Mouse (Mus musculus): ENCODE data around the gene As3mt.
"Not testable (repeated sequence)": the region's sequence is repeated elsewhere in the genome, so short reads cannot be mapped to it uniquely, and the experiment has no call there.

As3mt gene

GRCm38 (mm10) chr19:46701156-46701555, 6.1 kb upstream of the As3mt start:
- DNase-seq = no peak

GRCm38 (mm10) chr19:46705779-46706495, 1.3 kb upstream of the As3mt start:
- no peak for DNase-seq

- DNase-seq = no peak
Observed at GRCm38 (mm10) chr19:46706540-46707295, 540 bp upstream of the As3mt start.

GRCm38 (mm10) chr19:46710614-46711013, 3.4 kb downstream of the As3mt start:
- DNase-seq = no peak

- DNase-seq = no peak
Observed at GRCm38 (mm10) chr19:46714234-46714633, 7.0 kb downstream of the As3mt start.

- no peak for DNase-seq
Observed at GRCm38 (mm10) chr19:46715016-46715415, 7.8 kb downstream of the As3mt start.

- DNase-seq = no peak
Observed at GRCm38 (mm10) chr19:46718150-46718549, 10.9 kb downstream of the As3mt start.

GRCm38 (mm10) chr19:46724411-46724810, 17.2 kb downstream of the As3mt start:
- no peak for DNase-seq

- no peak for DNase-seq
Observed at GRCm38 (mm10) chr19:46726142-46726541, 18.9 kb downstream of the As3mt start.

GRCm38 (mm10) chr19:46727140-46727736, 20.0 kb downstream of the As3mt start:
- no peak for DNase-seq

GRCm38 (mm10) chr19:46727945-46728540, 20.8 kb downstream of the As3mt start:
- DNase-seq = no peak

- DNase-seq = no peak
Observed at GRCm38 (mm10) chr19:46728909-46729308, 21.7 kb downstream of the As3mt start.

- no peak for DNase-seq
Observed at GRCm38 (mm10) chr19:46731351-46731750, 24.1 kb downstream of the As3mt start.

GRCm38 (mm10) chr19:46732673-46733072, 25.4 kb downstream of the As3mt start:
- DNase-seq = not testable (repeated sequence)

GRCm38 (mm10) chr19:46733626-46734025, 26.4 kb downstream of the As3mt start:
- DNase-seq = no peak

- no peak for DNase-seq
Observed at GRCm38 (mm10) chr19:46735241-46735640, 28.0 kb downstream of the As3mt start.

- DNase-seq = no peak
Observed at GRCm38 (mm10) chr19:46737106-46737505, 29.8 kb downstream of the As3mt start.

GRCm38 (mm10) chr19:46740341-46741008, 33.2 kb downstream of the As3mt start:
- DNase-seq = peak; percentile 58

- DNase-seq = no peak
Observed at GRCm38 (mm10) chr19:46741574-46741973, 34.3 kb downstream of the As3mt start.

GRCm38 (mm10) chr19:46744681-46745080, 37.4 kb downstream of the As3mt start:
- no peak for DNase-seq

GRCm38 (mm10) chr19:46747799-46748198, 40.5 kb downstream of the As3mt start:
- no peak for DNase-seq

- no peak for DNase-seq
Observed at GRCm38 (mm10) chr19:46752235-46752634, 45.0 kb downstream of the As3mt start.

GRCm38 (mm10) chr19:46755066-46755465, 47.8 kb downstream of the As3mt start:
- DNase-seq = no peak
